Mouse (Mus musculus) heart, embryonic 16.5 days (tissue): ENCODE data around the gene Gtf2h1. TPM values are rescaled to one million over a fixed set of nuclear protein-coding genes. Genes with fewer than 3 reads are reported as not detected.
"Not testable (repeated sequence)": the region's sequence is repeated elsewhere in the genome, so short reads cannot be mapped to it uniquely, and the experiment has no call there.

Source experiments
- ATAC-seq: fragments of 200-750 bp; cut with Nextera tagmentation; replicated peaks from 2 replicates; pipeline ENCODE4 v1.8.0; 2017; ENCODE audit warnings: moderate number of reproducible peaks; ENCODE audit not compliant: insufficient read depth, low FRiP score; ENCODE audit errors: extremely low read depth
- H3K27ac ChIP-seq: fragments of 300-500 bp; sonication (generic); 2 replicates; pipeline ENCODE4 v1.5.1; 2014; ENCODE audit warnings: mild to moderate bottlenecking, low read length, control low read depth, moderate library complexity
- H3K27me3 ChIP-seq: fragments of 300-500 bp; sonication (generic); 2 replicates; pipeline ENCODE4 v1.6.1; 2014; ENCODE audit warnings: low read length, mixed read lengths; ENCODE audit not compliant: control insufficient read depth, insufficient read depth
- H3K36me3 ChIP-seq: fragments of 300-500 bp; sonication (generic); 2 replicates; pipeline ENCODE4 v1.6.1; 2014; ENCODE audit not compliant: control insufficient read depth, insufficient read depth
- H3K4me1 ChIP-seq: fragments of 300-500 bp; sonication (generic); 2 replicates; pipeline ENCODE4 v1.6.1; 2014; ENCODE audit warnings: low read length, mixed read lengths; ENCODE audit not compliant: control insufficient read depth, insufficient read depth
- H3K4me2 ChIP-seq: fragments of 300-500 bp; sonication (generic); 2 replicates; pipeline ENCODE4 v1.6.1; 2014; ENCODE audit warnings: low read depth, mild to moderate bottlenecking, control low read depth, low read length
- H3K4me3 ChIP-seq: fragments of 300-500 bp; sonication (generic); 2 replicates; pipeline ENCODE4 v1.5.1; 2014; ENCODE audit warnings: mild to moderate bottlenecking, control low read depth, low read length
- H3K9ac ChIP-seq: fragments of 300-500 bp; sonication (generic); 2 replicates; pipeline ENCODE4 v1.6.1; 2014; ENCODE audit warnings: low read length, control low read depth
- H3K9me3 ChIP-seq: fragments of 300-500 bp; sonication (generic); replicated peaks from 2 replicates; pipeline ENCODE4 v1.6.1; 2016; ENCODE audit warnings: low read length; ENCODE audit not compliant: control insufficient read depth
- WGBS: fragments of 180-500 bp; shearing (Covaris S2); extraction: QIAGEN DNeasy Blood & Tissue Kit; methylation state at CpG from one replicate; pipeline ENCODE4 v1.1.7; 2014; 5-methylcytosine and 5-hydroxymethylcytosine counted together
- polyA plus RNA-seq: library from polyadenylated mRNA; unstranded; fragments of >200 nt; fragmentation: Nextera tagmentation; extraction: Ambion mirVana; gene quantifications from 2 replicates; pipeline ENCODE4 v1.2.1, GENCODE M21; 2015

The Gtf2h1 gene
- polyA plus RNA-seq, 1 experiment from 2014 or later: 32.2 TPM

DNA sequence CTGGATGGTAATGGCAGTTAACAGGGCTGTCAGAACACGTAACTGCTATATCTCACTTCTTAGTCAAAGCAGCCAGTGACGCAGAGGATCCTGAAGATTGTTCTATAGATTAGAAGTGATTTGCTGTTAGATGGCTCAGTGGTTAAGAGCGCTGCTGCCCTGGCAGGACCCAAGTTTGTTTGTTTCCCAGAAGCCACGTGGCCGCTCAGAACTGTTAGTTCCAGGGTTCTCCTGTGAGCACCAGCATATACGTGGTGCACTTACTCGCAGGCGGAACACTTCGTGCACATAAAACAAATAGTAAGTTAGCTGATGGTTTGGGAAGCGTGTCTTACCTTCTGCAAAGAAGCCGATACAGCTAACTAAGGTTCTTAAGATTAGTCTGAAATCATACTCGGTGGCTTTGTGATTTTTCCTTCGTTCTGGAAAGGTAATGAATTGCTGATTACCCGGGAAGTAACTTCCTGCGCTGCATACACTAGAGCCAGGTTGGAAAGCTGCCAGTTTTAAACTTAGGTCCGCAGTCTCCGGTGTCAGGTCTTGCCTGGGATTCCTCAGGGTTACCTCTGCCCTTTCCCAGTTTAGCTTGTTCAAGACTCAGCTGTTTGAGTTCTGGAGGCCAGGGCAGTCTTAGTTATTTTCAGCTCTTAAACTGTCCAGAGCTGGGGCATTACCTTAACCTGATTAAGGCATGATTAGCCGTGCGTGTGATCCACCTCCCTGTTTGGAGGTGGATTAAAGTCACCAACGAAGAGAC lies 31.3 kb downstream of the Gtf2h1 start:
- no peak for ATAC-seq
- Histone ChIP-seq H3K4me2 (peak overlapping the region; percentile 25), H3K9me3 (no peaks in the 10 kb centered on the region), H3K4me3 (no peak overlapping the region), H3K27me3 (no peaks in the 10 kb centered on the region), H3K36me3 (peaks cover 15% of the 10 kb centered on the region), H3K27ac (no peak overlapping the region), H3K9ac (0 out of 2 replicates have a peak overlapping the region, but pooled peaks have one; percentile 2), H3K4me1 (peaks cover 17% of the 10 kb centered on the region)
- WGBS: 43% methylated on average over 20 of the region's 20 CpGs

DNA sequence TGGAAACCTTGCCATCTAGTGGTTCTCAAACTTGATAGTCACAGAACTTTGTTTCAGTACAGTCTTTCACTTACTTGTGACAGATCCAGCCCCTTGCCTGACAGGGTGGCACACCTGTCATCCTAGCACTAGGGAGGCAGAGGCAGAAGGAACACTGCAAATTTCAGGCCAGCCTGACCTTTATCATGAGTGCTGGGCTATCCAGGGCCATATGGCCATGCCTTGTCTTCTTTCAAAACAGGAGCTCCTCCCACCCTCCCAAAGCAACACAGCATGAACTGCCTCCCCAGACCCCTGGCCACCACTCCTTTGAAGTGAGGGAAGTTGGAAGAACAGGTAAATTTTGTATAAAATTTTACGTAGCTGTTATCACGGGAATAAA lies 31.9 kb downstream of the Gtf2h1 start:
- no peak for ATAC-seq
- H3K36me3 ChIP-seq: peaks cover 9% of the 10 kb centered on the region
- WGBS: 86% methylated on average over 2 of the region's 2 CpGs
- peak overlapping the region; percentile 25; the same call in 1 of the 2 replicates for H3K4me2 ChIP-seq
- no peak overlapping the region for H3K4me3 ChIP-seq
- H3K4me1 ChIP-seq: peaks cover 17% of the 10 kb centered on the region
- no peaks in the 10 kb centered on the region for H3K27me3 ChIP-seq
- H3K9ac ChIP-seq: no peak overlapping the region
- no peak overlapping the region for H3K27ac ChIP-seq
- no peaks in the 10 kb centered on the region for H3K9me3 ChIP-seq

DNA sequence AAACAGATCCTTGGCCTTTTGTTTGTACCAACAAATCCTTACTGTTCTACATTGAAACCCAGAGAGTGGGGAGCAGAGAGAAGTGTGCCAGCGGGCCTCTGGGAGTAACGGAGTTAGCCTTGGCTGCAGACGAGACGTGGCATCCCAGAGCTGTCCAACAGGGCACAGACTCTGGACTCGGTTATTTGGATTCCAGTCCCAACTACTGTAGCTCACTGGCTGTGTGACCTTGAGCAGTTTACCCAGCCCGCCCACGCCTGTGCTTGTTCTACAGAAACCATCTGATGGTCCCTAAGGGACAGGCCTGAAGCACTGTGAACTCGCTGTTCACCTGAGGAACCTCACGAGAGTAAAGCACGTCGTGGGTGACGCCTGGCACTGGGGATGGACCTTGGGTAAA lies 34.0 kb downstream of the Gtf2h1 start:
- Histone ChIP-seq H3K9me3 (no peaks in the 10 kb centered on the region), H3K27ac (no peak overlapping the region), H3K9ac (no peak overlapping the region), H3K36me3 (no peaks in the 10 kb centered on the region), H3K4me1 (peaks cover 23% of the 10 kb centered on the region), H3K27me3 (no peaks in the 10 kb centered on the region), H3K4me3 (no peak overlapping the region), H3K4me2 (no peak overlapping the region)
- WGBS: 82% methylated on average over 12 of the region's 12 CpGs
- ATAC-seq: no peak

DNA sequence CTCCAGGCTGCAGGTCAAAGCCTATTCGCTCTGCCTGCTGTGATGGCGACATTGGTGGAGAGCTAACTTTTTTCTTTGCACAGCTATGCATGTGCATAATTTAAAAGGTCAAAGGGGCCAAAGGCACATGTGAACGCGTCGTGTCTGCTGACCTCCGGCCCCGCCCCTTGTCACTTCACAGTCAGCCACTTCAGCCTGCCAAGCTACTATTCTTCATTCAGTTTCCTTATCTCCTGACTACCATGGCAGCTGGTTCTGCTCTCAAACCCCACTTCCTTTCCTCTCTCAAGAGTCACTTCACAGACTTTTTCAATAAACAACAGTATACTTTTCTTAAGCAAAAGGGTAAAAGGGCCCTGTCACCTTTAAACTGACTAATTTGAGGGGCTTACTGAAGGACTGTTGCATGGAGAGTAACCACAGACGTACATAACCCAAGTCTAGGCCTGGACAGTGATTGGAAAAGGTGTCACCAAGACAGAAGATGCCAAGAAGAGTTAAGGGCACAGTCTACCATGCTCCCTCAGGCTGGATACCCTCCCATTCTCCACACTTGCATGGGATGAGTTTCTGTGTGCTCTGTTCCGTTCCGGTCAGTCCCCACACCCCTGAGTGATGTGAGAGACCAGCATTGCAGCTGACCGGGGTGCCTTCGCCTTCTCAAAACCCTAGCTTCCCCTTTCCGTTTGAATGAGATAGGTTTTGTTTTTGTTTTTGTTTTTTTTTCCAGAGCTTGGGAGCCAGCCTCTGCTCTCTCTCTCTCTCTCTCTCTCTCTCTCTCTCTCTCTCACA lies 35.1 kb downstream of the Gtf2h1 start:
- no peak overlapping the region for H3K4me3 ChIP-seq
- no peaks in the 10 kb centered on the region for H3K9me3 ChIP-seq
- 28% methylated on average over 13 of the region's 13 CpGs for WGBS
- peak overlapping the region; percentile 79 for H3K27ac ChIP-seq
- H3K9ac ChIP-seq: no peak overlapping the region
- no peaks in the 10 kb centered on the region for H3K36me3 ChIP-seq
- peaks cover 23% of the 10 kb centered on the region for H3K4me1 ChIP-seq
- no peak overlapping the region for H3K4me2 ChIP-seq
- H3K27me3 ChIP-seq: no peaks in the 10 kb centered on the region
- ATAC-seq: peak; percentile 24

DNA sequence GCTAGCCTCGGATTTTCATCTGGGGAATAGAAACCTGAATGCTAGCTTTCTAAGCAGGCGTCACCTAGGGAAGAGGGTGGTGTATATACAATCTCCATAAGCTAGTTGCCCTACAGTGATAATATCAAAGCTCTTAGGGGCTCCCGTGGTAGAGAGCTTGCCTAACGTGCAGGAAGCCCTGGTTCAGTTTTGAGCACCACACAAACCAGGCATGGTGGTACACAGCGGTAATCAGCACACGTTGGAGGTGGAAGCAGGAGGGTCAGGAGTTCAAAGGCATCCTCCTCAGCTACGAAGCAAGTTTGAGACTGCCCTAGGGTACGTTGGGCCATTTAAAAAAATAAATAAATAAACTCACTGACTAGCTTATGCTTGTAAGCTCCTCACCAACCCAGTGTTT lies 35.8 kb downstream of the Gtf2h1 start:
- Histone ChIP-seq H3K4me3 (no peak overlapping the region), H3K36me3 (no peaks in the 10 kb centered on the region), H3K9ac (no peak overlapping the region), H3K4me1 (peaks cover 23% of the 10 kb centered on the region), H3K4me2 (no peak overlapping the region), H3K27me3 (no peaks in the 10 kb centered on the region), H3K27ac (0 out of 2 replicates have a peak overlapping the region, but pooled peaks have one; percentile 16), H3K9me3 (no peaks in the 10 kb centered on the region)
- ATAC-seq: no peak
- WGBS: 66% methylated on average over 8 of the region's 8 CpGs

DNA sequence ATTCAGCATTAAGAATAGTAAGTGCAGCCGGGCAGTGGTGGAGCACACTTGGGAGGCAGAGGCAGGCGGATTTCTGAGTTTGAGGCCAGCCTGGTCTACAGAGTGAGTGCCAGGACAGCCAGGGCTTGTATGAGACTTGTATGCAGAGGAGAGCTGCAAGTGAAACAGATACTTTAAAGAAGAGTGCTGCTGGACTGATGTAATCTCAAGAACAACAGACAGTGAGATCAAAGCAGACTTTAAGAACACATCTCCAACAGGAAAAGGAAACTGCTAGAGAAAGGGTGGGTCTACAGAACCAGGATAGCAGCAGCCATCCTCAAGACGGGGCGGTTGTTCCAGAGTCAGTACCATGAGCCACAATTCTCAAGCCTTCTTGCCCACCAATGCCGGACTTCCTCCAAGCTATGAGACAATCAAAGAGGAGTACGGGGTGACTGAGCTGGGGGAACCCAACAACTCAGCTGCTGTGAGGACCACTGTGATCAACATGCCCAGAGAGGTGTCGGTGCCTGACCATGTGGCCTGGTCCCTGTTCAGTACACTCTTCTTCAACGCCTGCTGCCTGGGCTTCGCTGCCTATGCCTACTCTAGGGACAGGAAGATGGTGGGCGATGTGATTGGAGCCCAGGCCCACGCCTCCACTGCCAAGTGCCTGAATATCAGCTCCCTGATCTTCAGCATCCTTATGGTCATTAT lies 36.4 kb downstream of the Gtf2h1 start:
- H3K4me3 ChIP-seq, ATAC-seq, H3K9ac ChIP-seq, H3K36me3 ChIP-seq, H3K4me2 ChIP-seq, H3K27me3 ChIP-seq, H3K9me3 ChIP-seq: not testable (repeated sequence)
- 85% methylated on average over 11 of the region's 11 CpGs for WGBS
- peaks cover 22% of the 10 kb centered on the region for H3K4me1 ChIP-seq
- 0 out of 2 replicates have a peak overlapping the region, but pooled peaks have one; percentile 16 for H3K27ac ChIP-seq

DNA sequence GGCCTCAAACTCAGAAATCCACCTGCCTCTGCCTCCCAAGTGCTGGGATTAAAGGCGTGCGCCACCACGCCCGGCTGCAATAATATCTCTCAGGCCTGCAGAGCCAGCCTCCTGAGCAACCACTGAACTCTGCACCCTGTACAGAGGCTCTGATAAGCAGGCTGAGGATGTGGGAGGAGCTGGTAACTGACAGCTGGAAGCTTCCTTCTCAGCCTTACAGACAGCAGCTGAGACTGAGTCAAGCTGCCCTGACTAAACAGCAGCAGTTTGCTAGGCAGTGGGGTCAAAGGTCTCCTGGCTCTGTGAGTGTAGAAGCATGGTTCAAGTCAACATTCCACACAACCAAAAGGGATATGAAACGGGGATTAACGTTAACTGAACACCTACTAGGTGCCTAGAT lies 37.4 kb downstream of the Gtf2h1 start:
- H3K4me3 ChIP-seq: no peak overlapping the region
- H3K27me3 ChIP-seq: no peaks in the 10 kb centered on the region
- no peak overlapping the region for H3K4me2 ChIP-seq
- ATAC-seq: peak; percentile 42
- no peak overlapping the region for H3K27ac ChIP-seq
- WGBS: 30% methylated on average over 6 of the region's 6 CpGs
- H3K36me3 ChIP-seq: no peaks in the 10 kb centered on the region
- H3K9me3 ChIP-seq: no peaks in the 10 kb centered on the region
- peaks cover 20% of the 10 kb centered on the region for H3K4me1 ChIP-seq
- no peak overlapping the region for H3K9ac ChIP-seq

DNA sequence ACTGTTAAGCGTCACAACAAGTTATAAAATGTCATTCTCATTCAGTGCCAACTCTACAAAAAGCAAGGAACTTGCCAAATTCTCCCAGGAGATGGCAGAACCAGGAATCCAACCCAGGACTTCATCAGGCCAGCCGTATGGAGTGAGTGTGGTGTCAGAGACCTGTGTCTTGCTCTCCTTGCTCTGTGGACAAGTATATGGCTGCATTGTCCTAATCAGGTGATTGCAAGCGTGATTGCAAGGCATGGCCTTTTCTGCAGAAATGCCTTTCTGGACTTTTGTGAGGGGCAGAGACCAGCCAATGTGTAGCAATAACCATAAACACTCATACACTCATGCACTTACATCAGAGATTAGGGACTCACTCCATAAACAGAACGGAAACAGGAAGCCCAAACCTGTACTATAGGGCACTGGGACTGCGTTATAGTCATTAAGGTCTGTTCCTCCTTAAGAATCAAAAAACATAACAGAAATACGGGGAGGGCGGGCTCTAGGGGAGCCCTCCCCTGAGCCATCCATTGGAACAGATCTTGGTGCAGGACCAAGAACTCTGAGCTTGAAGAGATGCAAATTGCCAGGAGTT lies 37.9 kb downstream of the Gtf2h1 start:
- no peak for ATAC-seq
- WGBS: 75% methylated on average over 7 of the region's 7 CpGs
- no peak overlapping the region for H3K4me2 ChIP-seq
- H3K4me1 ChIP-seq: peaks cover 22% of the 10 kb centered on the region
- H3K9ac ChIP-seq: no peak overlapping the region
- H3K27me3 ChIP-seq: no peaks in the 10 kb centered on the region
- H3K9me3 ChIP-seq: no peaks in the 10 kb centered on the region
- H3K4me3 ChIP-seq: no peak overlapping the region
- no peaks in the 10 kb centered on the region for H3K36me3 ChIP-seq
- no peak overlapping the region for H3K27ac ChIP-seq
